Comparison of ENCODE assay signal across 16 mouse cellular contexts in genomic region chr2:96287512-96287911, GRCm38 (mm10). TPM values are rescaled to one million over a fixed set of nuclear protein-coding genes. Genes with fewer than 3 reads are reported as not detected.
"Had no signal": no experiment of that assay in that cellular context is flagged by ENCODE, and none has a peak within 500 bp of the region (broad histone marks: within the 10 kb centered on the region; RNA-seq: fewer than 3 reads in every experiment).

No protein-coding gene starts in this region.

- H3K9me3 ChIP-seq: limb, embryonic 10.5 days; liver, embryonic 12.5 days; neural tube, embryonic 15.5 days had no signal

- H3K4me1 ChIP-seq: limb, embryonic 10.5 days; liver, embryonic 12.5 days; neural tube, embryonic 15.5 days had no signal

- ATAC-seq: liver, embryonic 12.5 days had no signal

- H3K27ac ChIP-seq: layer of hippocampus, adult 2 months; left cerebral cortex, adult 2 months; limb, embryonic 10.5 days; liver, embryonic 12.5 days; neural tube, embryonic 15.5 days had no signal

- H3K27me3 ChIP-seq: liver, embryonic 12.5 days; neural tube, embryonic 15.5 days had no signal

- H3K4me3 ChIP-seq: layer of hippocampus, adult 2 months; left cerebral cortex, adult 2 months; limb, embryonic 10.5 days; liver, embryonic 12.5 days; myocyte; neural tube, embryonic 15.5 days had no signal

- DNase-seq: kidney, adult 18-20 months; kidney, postnatal 10 days; kidney, postnatal 4 days; lung, embryonic 14.5 days; lung, postnatal 10 days; lung, postnatal 4 days; right cerebral cortex, adult 18-20 months; right cerebral cortex, postnatal 25 days; thymus, postnatal 36 days had no signal

- H3K36me3 ChIP-seq: limb, embryonic 10.5 days; liver, embryonic 12.5 days; neural tube, embryonic 15.5 days had no signal

- H3K9ac ChIP-seq: liver, embryonic 12.5 days; lung, embryonic 14.5 days; neural tube, embryonic 15.5 days had no signal

- H3K4me2 ChIP-seq: liver, embryonic 12.5 days; lung, embryonic 14.5 days; neural tube, embryonic 15.5 days had no signal

RNA-seq across cellular contexts. Expression of gene Lrrc4c, which starts 30.5 kb away (rescaled TPM):
- total RNA-seq: megakaryocyte, adult 5-6 weeks had no signal
